Mouse (Mus musculus): ENCODE results near the gene Fbxo47.

Gene Fbxo47

GRCm38 (mm10) chr11:97811569-97812362 is 72.2 kb downstream of the Fbxo47 start:
- DNase-seq (ENCODE audit: low read depth): no peak

- DNase-seq (ENCODE audit: low read depth): no peak
These were observed 73.0 kb downstream of the Fbxo47 start for GRCm38 (mm10) chr11:97810970-97811369.

DNA sequence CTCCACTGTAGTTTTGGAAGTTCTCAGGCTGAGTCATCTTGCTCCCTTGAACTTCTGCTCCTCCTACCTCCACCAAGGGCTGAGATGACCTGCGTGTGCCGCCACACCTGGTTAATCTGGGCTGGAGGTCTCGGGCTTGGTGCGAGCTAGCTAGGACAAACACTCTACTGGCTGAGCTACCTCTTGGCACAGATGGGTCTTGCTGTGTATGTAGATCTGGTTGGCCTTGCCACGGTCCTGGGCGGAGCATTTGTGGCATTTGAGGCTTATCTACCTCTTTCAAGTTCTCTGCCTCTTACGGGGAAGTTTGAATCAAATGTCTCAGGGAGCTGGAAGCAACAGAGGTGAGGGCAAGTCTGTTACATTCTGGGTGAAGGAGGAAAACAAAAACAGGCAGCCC is 73.6 kb downstream of the Fbxo47 start:
- DNase-seq (ENCODE audit: low read depth): no peak

DNA sequence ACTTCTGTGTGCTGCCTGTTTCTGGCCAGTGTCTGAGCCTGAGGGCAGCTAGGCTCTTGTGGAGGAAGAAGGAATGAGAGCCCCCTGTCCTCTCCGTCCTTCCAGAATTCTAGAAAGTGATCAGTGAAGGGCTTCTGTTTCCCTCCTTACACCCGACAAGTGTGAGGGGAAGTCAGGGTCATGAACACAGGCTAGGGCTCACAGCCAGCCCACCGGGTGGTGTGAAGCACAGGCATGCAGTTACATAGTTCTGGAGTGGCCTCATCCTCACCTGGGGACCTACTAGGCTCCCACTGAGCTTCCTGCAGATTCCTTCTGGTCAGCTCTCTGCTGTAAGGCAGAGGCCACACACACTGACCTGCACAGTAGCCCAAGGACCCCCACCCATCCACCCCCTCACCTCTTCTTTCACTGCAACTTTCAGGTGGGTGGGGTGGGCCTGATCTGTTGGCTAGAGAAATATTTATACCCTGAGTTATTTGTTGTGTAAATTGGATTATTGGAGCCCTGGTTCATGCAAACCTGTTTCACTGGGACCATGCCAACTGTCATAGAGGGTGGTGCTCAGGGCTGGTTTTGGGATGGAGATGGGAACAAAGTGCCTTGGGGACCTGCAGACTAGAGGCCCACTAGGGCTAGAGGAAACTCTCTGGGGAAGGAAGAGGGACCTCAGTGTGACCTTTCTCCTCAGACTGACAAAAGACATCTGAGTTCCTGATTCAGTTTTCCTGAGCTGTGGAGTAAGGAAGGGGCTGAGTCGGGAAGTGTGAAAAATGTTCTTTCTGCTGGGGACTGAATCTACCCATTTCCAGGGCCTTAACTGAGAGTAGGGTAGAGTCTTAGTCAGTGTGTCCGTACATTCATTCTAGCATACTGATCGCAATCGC is 74.5 kb downstream of the Fbxo47 start:
- DNase-seq (ENCODE audit: low read depth): no peak

DNA sequence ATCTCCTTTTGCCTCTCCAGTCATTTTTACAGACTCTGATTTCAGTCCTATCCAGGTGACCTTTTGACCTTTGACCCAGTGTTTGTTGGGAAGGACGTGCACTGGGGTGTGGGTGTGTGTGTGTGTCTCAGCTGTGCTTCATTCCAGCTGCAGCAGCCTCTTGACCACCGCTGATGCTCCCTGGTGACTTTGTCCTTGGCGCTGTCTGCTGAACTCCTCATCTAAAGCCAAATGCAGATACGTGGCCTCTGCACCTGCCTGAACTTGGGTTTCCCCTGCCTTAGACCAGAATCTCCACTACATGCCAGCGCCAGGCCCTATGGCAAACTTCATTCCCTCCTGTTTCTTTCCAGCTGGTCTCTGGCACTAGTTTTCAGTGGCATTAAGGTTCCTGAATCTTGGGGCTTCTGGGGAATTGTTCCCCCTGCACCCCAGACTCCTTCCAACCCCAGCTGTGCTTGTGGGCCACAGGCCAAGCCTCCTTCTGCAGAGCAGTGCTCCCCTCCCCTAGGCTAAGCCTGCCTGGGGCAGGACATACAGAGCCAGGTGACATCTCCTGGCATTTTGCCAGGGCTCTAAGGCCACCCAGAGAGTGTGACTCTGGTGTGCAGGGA is 75.2 kb downstream of the Fbxo47 start:
- DNase-seq (ENCODE audit: low read depth): no peak

GRCm38 (mm10) chr11:97808093-97808492 is 75.9 kb downstream of the Fbxo47 start:
- DNase-seq (ENCODE audit: low read depth): no peak

- no peak for DNase-seq (ENCODE audit: low read depth)
These were observed 76.3 kb downstream of the Fbxo47 start for GRCm38 (mm10) chr11:97807626-97808025.

- DNase-seq (ENCODE audit: low read depth): no peak
These were observed 77.4 kb downstream of the Fbxo47 start for GRCm38 (mm10) chr11:97806613-97806964.

DNA sequence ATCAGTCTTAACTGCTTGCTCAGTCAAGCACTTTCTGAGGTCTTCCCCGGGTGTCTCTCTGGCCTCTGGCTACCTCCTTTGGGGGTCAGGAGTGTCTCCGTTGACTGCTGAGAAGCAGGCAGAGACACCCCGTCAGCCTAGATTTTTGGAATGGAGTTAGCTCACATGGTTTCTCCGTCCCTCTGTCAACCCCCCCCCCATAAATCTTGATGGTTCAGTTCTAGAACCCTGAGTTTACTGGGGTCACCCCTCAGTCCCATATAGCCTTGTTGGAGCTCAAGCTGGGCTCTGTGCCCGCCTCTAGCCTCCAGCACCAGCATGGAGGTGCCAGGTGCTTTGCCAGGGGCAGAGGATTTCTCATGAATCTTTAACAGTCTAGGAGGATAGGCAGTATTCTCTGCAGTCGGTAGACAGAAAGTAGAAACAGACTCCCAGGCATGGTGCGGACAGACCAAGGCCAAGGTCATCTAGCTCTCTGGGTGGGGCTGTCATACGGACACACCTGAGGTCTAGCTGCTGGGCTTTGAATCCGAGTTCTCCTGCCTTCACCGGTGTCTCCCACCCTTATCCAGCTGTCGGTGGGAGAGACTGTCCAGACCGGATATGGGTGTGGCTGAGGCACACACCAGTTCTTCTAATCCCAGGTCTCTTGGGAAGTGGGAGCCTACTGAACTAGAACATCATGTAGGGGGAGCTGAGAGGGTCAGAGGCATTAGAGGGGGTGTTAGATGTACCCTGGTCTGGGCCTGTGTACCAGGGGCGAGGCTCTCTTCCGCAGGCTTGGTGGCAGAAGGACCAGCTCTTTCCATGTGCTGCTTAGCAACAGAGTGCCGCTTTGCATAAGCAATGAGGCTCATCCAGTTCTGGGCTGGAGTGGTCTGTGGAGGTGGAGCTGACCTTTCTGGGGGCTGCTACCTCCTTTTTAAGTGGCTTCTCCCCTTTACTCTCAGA is 78.0 kb downstream of the Fbxo47 start:
- no peak for DNase-seq (ENCODE audit: low read depth)

DNA sequence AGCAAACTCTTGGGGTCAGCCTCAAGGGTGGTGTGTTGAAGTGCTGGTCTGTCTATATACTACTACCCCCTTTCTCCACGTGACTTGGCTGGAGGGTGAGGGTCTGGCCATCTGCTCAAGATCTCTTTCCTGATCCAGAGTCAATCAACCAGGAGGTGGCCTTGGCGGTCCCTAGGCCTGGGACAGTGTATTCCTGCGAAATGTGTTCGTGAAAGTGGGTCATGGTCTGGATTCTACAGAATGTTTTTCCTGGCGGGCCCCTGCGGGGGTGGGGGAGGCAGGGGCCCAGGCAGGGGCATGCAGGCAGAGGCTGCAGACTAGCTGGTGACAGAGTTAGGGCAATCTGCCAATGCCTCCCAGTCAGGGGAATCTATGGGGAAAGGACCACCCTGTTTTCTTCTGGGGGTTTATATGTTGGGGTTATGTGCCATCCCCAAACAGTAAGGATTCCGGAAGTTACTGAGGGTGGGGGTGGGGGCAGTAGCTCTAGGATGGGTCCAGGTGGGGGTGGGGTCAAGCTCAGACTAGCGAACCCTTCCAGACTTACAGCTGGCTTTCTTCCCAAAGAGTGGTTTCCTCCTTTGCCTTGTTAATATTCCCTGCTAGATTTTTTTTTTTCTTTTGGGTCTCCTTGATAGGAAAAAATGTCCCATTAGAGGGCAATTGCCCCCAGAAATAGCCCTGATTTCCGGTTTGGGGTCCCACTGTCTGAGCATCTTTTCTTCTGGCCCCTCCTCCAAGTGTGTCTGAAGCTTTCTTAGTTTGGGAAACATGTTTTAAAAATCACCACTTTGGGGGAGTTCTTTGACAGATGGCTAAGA is 78.9 kb downstream of the Fbxo47 start:
- no peak for DNase-seq (ENCODE audit: low read depth)

GRCm38 (mm10) chr11:97803847-97804246 is 80.1 kb downstream of the Fbxo47 start:
- no peak for DNase-seq (ENCODE audit: low read depth)
